8 mouse cellular contexts compared by ENCODE assay signal in the genomic region with DNA sequence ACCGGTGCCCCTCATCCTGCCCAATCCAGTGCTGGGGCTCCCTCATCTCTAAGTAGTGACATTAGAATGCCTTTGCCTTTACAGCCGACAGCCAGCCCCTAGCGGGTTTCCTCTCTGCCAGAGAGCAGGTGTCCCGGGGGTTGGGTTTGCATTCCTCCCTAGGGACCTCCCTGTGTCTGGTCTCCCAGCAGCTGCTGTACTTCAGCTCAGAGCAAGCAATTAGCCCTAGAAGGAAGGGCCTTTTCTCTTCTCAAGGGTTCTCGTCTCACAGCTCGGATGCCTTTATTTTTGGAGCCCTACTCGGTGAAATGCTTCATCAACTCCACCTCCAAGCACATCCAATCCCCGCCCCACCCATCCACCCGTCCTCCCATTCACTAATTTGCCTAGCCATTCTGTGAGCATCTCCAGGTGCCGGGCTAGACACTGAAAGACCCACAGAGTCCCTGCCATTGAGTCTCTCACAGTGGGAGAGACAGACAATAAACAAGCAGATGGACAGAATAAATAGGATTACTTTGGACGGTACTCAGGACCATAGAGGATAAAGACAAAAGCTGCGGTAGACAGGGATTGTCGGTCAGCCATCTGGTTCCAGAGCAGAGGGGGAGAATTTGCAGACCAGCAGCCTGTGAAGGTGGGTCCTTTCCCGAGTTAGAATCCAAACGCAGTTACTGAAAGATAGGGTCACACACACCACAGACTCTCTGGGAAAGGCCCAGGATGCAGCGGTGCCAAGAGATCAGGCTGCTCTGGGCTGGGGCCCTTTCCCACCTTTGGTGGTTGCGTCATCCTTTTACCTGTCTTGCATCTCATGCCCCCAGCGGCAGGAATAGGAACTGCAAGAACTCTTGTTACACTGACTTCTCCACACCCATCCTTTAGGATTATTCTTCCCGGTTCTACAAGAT. TPM values are rescaled to one million over a fixed set of nuclear protein-coding genes. Genes with fewer than 3 reads are reported as not detected.
A peak's percentile ranks its signal among the peaks of the same experiment; 100 is the strongest.
DNase-seq lines count a peak whose midpoint lies in the region; ATAC-seq lines count a peak whose summit lies in the region.

No protein-coding gene starts in this region.

- peaks cover 18% of the 10 kb centered on the region for H3K4me1 ChIP-seq in forebrain, embryonic 14.5 days (ENCODE audit: control insufficient read depth, insufficient read depth, low read length)

- no peak overlapping the region for H3K9ac ChIP-seq in forebrain, embryonic 14.5 days (ENCODE audit: low read length)

- no peaks in the 10 kb centered on the region for H3K27me3 ChIP-seq in forebrain, embryonic 14.5 days (replicated peaks; ENCODE audit: control insufficient read depth, insufficient read depth, low read length)

- no peak overlapping the region for H3K4me3 ChIP-seq in forebrain, embryonic 14.5 days (ENCODE audit: low read depth, low read length)

- 0 out of 2 replicates have a peak, but pooled peaks have one; percentile 31 for ATAC-seq in cerebellum, adult (ENCODE audit: insufficient number of reproducible peaks, low FRiP score, low TSS enrichment)
- ATAC-seq in forebrain, embryonic 14.5 days: peak; percentile 55

- H3K9me3 ChIP-seq in forebrain, embryonic 14.5 days (replicated peaks; ENCODE audit: control insufficient read depth, low read length): no peaks in the 10 kb centered on the region

- H3K36me3 ChIP-seq in forebrain, embryonic 14.5 days (ENCODE audit: control insufficient read depth, insufficient read depth, low read length): no peaks in the 10 kb centered on the region

- H3K27ac ChIP-seq in forebrain, embryonic 14.5 days (ENCODE audit: low read depth, low read length): peak overlapping the region; percentile 85

- 17% methylated on average over 19 of the region's 19 CpGs for WGBS in forebrain, embryonic 14.5 days
- 47% methylated on average over 19 of the region's 19 CpGs for WGBS in large intestine, adult 2 months

- no peak overlapping the region for H3K4me2 ChIP-seq in forebrain, embryonic 14.5 days (ENCODE audit: low read length)

- DNase-seq in gastrocnemius, adult 18-20 months (ENCODE audit: low spot score): peak; percentile 31
- DNase-seq in gastrocnemius, postnatal 4 days (ENCODE audit: low spot score in 2 of 2): no peak
- peak; percentile 88 for DNase-seq in A20 (ENCODE audit: low read depth, low spot score)
- DNase-seq in forebrain, embryonic 14.5 days (ENCODE audit: low spot score): peak; percentile 77
- DNase-seq in large intestine, adult 2 months (ENCODE audit: low read depth, low spot score): peak; percentile 39
- DNase-seq in naive thymus-derived CD4-positive, alpha-beta T cell, adult 2 months (ENCODE audit: low read depth): peak; percentile 40
- DNase-seq in thymus, postnatal 14 days: peak; percentile 62

RNA-seq across cellular contexts. Expression of gene Cplx2, which starts 48.5 kb away (rescaled TPM):
- under 1 TPM; 0.41 to 0.88 TPM for total RNA-seq in gastrocnemius, adult 18-20 months (2021)
- total RNA-seq in gastrocnemius, postnatal 4 days (2021): 10 to 100 TPM; 12.8 to 13.4 TPM
- 23.4 and 25.7 TPM in 2 replicates for polyA plus RNA-seq in forebrain, embryonic 14.5 days (2014; fragmentation: Nextera tagmentation; extraction: Ambion mirVana)
- 4.5 and 5.2 TPM in 2 replicates for polyA plus RNA-seq in large intestine, adult 2 months (2012; rRNA removed)

Comparison
In these comparisons a context has a peak if more than half of its experiments do, and no peak if none do; other contexts are left out.
1. DNase-seq: peak in gastrocnemius, adult 18-20 months (single experiment), A20 (single experiment), forebrain, embryonic 14.5 days (single experiment), large intestine, adult 2 months (single experiment), naive thymus-derived CD4-positive, alpha-beta T cell, adult 2 months (single experiment) and thymus, postnatal 14 days (single experiment); none in gastrocnemius, postnatal 4 days (0 of 2).
2. RNA of gene Cplx2, which starts 48.5 kb away (total RNA-seq): 12.8 to 13.4 TPM in gastrocnemius, postnatal 4 days; 0.41 to 0.88 TPM in gastrocnemius, adult 18-20 months; every median in the first group is over 4 times any median in the second.